Mouse (Mus musculus): ENCODE data around the gene Lin7b.
"Not testable (repeated sequence)": the region's sequence is repeated elsewhere in the genome, so short reads cannot be mapped to it uniquely, and the experiment has no call there.

- TF ChIP-seq CTCF (IDR thresholded peaks at IDR 0.05; ENCODE audit: borderline replicate concordance, insufficient read depth, low read depth, low read length): 0 out of 2 replicates have a peak, but pooled peaks have one; percentile 5
- not testable (repeated sequence) for TF ChIP-seq POLR2A (IDR thresholded peaks at IDR 0.05; ENCODE audit: borderline replicate concordance, insufficient read depth, low read length)
Observed at GRCm38 (mm10) chr7:45396337-45396775, 26.0 kb upstream of the Lin7b start.
